In the genomic region with DNA sequence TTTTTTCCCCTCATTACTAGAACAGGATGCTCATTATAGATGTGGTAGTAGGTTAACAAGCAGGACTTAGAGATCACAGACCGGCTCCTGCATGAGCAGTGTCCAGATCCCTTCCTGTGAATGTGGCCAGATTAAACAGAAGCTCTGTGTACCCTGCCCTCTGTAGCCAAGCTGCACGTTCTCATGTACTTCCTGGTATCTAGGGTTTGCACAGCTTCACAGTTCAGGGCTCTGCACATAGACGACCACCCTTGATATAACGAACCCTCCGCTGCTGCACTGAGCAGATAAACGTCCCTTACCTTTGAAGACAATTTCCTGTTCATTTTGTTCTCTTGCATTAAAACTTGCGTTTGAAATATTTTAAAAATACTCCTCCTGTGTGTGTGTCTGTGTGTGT, we compare ENCODE assay signal across 17 mouse cellular contexts.
"Had no signal": no experiment of that assay in that cellular context is flagged by ENCODE, and none has a peak within 500 bp of the region (broad histone marks: within the 10 kb centered on the region; RNA-seq: fewer than 3 reads in every experiment).

No protein-coding gene starts in this region.

- DNase-seq: kidney, adult 18-20 months; kidney, postnatal 14 days; lung, adult 2 months; lung, postnatal 4 days; retina, postnatal 1 day; right cerebral cortex, postnatal 4 days; spleen, adult 18-20 months; thymus, postnatal 36 days had no signal

- H3K4me1 ChIP-seq: kidney, embryonic 15.5 days; megakaryocyte, embryonic 14.5 days had no signal

- H3K36me3 ChIP-seq: kidney, embryonic 15.5 days; limb, embryonic 10.5 days; midbrain, embryonic 12.5 days; neural tube, embryonic 13.5 days had no signal

- H3K9ac ChIP-seq: kidney, embryonic 15.5 days; midbrain, embryonic 12.5 days; neural tube, embryonic 13.5 days had no signal

- H3K9me3 ChIP-seq: kidney, embryonic 15.5 days; limb, embryonic 10.5 days; megakaryocyte, embryonic 14.5 days; midbrain, embryonic 12.5 days; neural tube, embryonic 13.5 days had no signal

- ATAC-seq: inflammation-experienced regulatory T-cells, adult 6 months; lung, postnatal 0 days; midbrain, embryonic 16.5 days had no signal

- H3K4me3 ChIP-seq: kidney, embryonic 15.5 days; left cerebral cortex, adult 2 months; limb, embryonic 10.5 days; megakaryocyte, embryonic 14.5 days; midbrain, embryonic 12.5 days; neural tube, embryonic 13.5 days had no signal

- H3K27ac ChIP-seq: kidney, embryonic 15.5 days; left cerebral cortex, adult 2 months; limb, embryonic 10.5 days; midbrain, embryonic 12.5 days had no signal

- H3K4me2 ChIP-seq: kidney, embryonic 15.5 days; midbrain, embryonic 12.5 days; neural tube, embryonic 13.5 days had no signal

- H3K27me3 ChIP-seq: kidney, embryonic 15.5 days; midbrain, embryonic 12.5 days; neural tube, embryonic 13.5 days had no signal
